Mouse (Mus musculus): Measurements from ENCODE around the gene Rps2. TPM values are rescaled to one million over a fixed set of nuclear protein-coding genes. Genes with fewer than 3 reads are reported as not detected.

The Rps2 gene
- polyA plus RNA-seq, 1 experiment from 2014 or later, result 776 TPM

- Histone ChIP-seq H3K9me3 (ENCODE audit: control insufficient read depth) (no peaks in the 10 kb centered on the region), H3K4me3 (ENCODE audit: low read depth, low read length) (peak within 1 kb of the TSS; percentile 52), H3K4me1 (replicated peaks; ENCODE audit: control insufficient read depth, insufficient read depth, low read length) (0 out of 2 replicates have a peak, but pooled peaks cover 4% of the 10 kb centered on the region), H3K27ac (ENCODE audit: low read depth, low read length) (no peak within 1 kb of the TSS), H3K27me3 (replicated peaks; ENCODE audit: control insufficient read depth, insufficient read depth, low read length) (peaks cover 53% of the 10 kb centered on the region), H3K9ac (ENCODE audit: low read depth, low read length) (no peak within 1 kb of the TSS), H3K36me3 (ENCODE audit: control insufficient read depth, insufficient read depth) (no peaks in the 10 kb centered on the region), H3K4me2 (replicated peaks; ENCODE audit: low read depth) (peak within 1 kb of the TSS; percentile 95)
- TF ChIP-seq CTCF (IDR thresholded peaks at IDR 0.05; ENCODE audit: low read depth), result no peak
- 2% methylated on average over 51 of the region's 82 CpGs for WGBS
- ATAC-seq, result peak; percentile 77
These were observed 34.8 kb downstream of the Rps2 start, which contains the start of gene Hs3st6 for GRCm38 (mm10) chr17:24752415-24753394. Gene Hs3st6, plus strand, starts transcription at chr17:24752988.

- no peak for ATAC-seq
- no peaks in the 10 kb centered on the region for H3K36me3 ChIP-seq (ENCODE audit: control insufficient read depth, insufficient read depth)
- TF ChIP-seq CTCF (IDR thresholded peaks at IDR 0.05; ENCODE audit: low read depth), result no peak
- H3K4me3 ChIP-seq (ENCODE audit: low read depth, low read length), result no peak overlapping the region
- no peak overlapping the region for H3K27ac ChIP-seq (ENCODE audit: low read depth, low read length)
- 0 out of 2 replicates have a peak, but pooled peaks cover 1% of the 10 kb centered on the region for H3K4me1 ChIP-seq (replicated peaks; ENCODE audit: control insufficient read depth, insufficient read depth, low read length)
- H3K4me2 ChIP-seq (replicated peaks; ENCODE audit: low read depth), result no peak overlapping the region
- peaks cover 29% of the 10 kb centered on the region for H3K27me3 ChIP-seq (replicated peaks; ENCODE audit: control insufficient read depth, insufficient read depth, low read length)
- H3K9ac ChIP-seq (ENCODE audit: low read depth, low read length), result no peak overlapping the region
- H3K9me3 ChIP-seq (ENCODE audit: control insufficient read depth), result no peaks in the 10 kb centered on the region
- 83% methylated on average over 1 of the region's 1 CpGs for WGBS
These were observed 39.5 kb downstream of the Rps2 start for GRCm38 (mm10) chr17:24757394-24757793.

- Histone ChIP-seq H3K9me3 (ENCODE audit: control insufficient read depth) (no peaks in the 10 kb centered on the region), H3K4me2 (replicated peaks; ENCODE audit: low read depth) (no peak overlapping the region), H3K4me3 (ENCODE audit: low read depth, low read length) (no peak overlapping the region), H3K9ac (ENCODE audit: low read depth, low read length) (no peak overlapping the region), H3K27ac (ENCODE audit: low read depth, low read length) (no peak overlapping the region), H3K27me3 (replicated peaks; ENCODE audit: control insufficient read depth, insufficient read depth, low read length) (0 out of 2 replicates have a peak, but pooled peaks cover 2% of the 10 kb centered on the region), H3K4me1 (replicated peaks; ENCODE audit: control insufficient read depth, insufficient read depth, low read length) (no peaks in the 10 kb centered on the region), H3K36me3 (ENCODE audit: control insufficient read depth, insufficient read depth) (no peaks in the 10 kb centered on the region)
- no peak for TF ChIP-seq CTCF (IDR thresholded peaks at IDR 0.05; ENCODE audit: low read depth)
- WGBS, result 51% methylated on average over 5 of the region's 5 CpGs
- ATAC-seq, result no peak
These were observed 43.2 kb downstream of the Rps2 start for GRCm38 (mm10) chr17:24761121-24761520.

- Histone ChIP-seq H3K27me3 (replicated peaks; ENCODE audit: control insufficient read depth, insufficient read depth, low read length) (no peaks in the 10 kb centered on the region), H3K27ac (ENCODE audit: low read depth, low read length) (no peak overlapping the region), H3K36me3 (ENCODE audit: control insufficient read depth, insufficient read depth) (no peaks in the 10 kb centered on the region), H3K9me3 (ENCODE audit: control insufficient read depth) (no peaks in the 10 kb centered on the region), H3K9ac (ENCODE audit: low read depth, low read length) (no peak overlapping the region), H3K4me1 (replicated peaks; ENCODE audit: control insufficient read depth, insufficient read depth, low read length) (no peaks in the 10 kb centered on the region), H3K4me2 (replicated peaks; ENCODE audit: low read depth) (no peak overlapping the region), H3K4me3 (ENCODE audit: low read depth, low read length) (no peak overlapping the region)
- 51% methylated on average over 22 of the region's 22 CpGs for WGBS
- TF ChIP-seq CTCF (IDR thresholded peaks at IDR 0.05; ENCODE audit: low read depth), result no peak
- no peak for ATAC-seq
These were observed 47.3 kb downstream of the Rps2 start for GRCm38 (mm10) chr17:24765016-24765905.

- Histone ChIP-seq H3K9ac (ENCODE audit: low read depth, low read length) (no peak overlapping the region), H3K9me3 (ENCODE audit: control insufficient read depth) (no peaks in the 10 kb centered on the region), H3K36me3 (ENCODE audit: control insufficient read depth, insufficient read depth) (no peaks in the 10 kb centered on the region), H3K4me1 (replicated peaks; ENCODE audit: control insufficient read depth, insufficient read depth, low read length) (no peaks in the 10 kb centered on the region), H3K27me3 (replicated peaks; ENCODE audit: control insufficient read depth, insufficient read depth, low read length) (no peaks in the 10 kb centered on the region), H3K27ac (ENCODE audit: low read depth, low read length) (no peak overlapping the region), H3K4me3 (ENCODE audit: low read depth, low read length) (no peak overlapping the region), H3K4me2 (replicated peaks; ENCODE audit: low read depth) (no peak overlapping the region)
- no peak for ATAC-seq
- TF ChIP-seq CTCF (IDR thresholded peaks at IDR 0.05; ENCODE audit: low read depth), result no peak
- 20% methylated on average over 12 of the region's 12 CpGs for WGBS
These were observed 48.5 kb downstream of the Rps2 start for GRCm38 (mm10) chr17:24766266-24766875.
